Mouse (Mus musculus): ENCODE measurements around the gene Hrg.
"Not testable (repeated sequence)": the region's sequence is repeated elsewhere in the genome, so short reads cannot be mapped to it uniquely, and the experiment has no call there.

Hrg gene

GRCm38 (mm10) chr16:22950840-22951395, at the start of gene Hrg:
Gene Hrg, plus strand, starts transcription at chr16:22951072.
- no peak for ATAC-seq (ENCODE audit: low TSS enrichment)

DNA sequence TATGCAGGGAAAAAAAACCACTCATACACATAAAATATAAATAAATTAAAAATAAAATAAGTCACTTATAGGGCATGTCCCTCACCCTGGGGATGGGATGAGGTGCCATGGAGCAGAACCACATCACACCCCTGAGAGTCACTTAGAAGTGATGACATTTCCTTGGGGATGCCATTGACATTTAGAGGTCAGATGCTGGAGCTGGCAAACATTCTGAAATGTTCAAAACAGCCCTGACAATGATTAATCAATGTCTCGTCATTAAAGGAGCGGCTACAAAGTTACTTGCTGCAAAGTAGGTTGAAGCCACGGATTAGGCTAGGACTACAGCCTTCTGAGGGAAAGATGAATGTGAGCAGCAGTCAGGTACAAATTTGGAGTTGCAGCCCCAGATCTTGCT, 49.5 kb upstream of the Hrg start:
- no peak for ATAC-seq (ENCODE audit: low TSS enrichment)

GRCm38 (mm10) chr16:22909290-22909689, 41.6 kb upstream of the Hrg start:
- no peak for ATAC-seq (ENCODE audit: low TSS enrichment)

- ATAC-seq (ENCODE audit: low TSS enrichment): no peak
Measured at GRCm38 (mm10) chr16:22911986-22912385, 38.9 kb upstream of the Hrg start.

DNA sequence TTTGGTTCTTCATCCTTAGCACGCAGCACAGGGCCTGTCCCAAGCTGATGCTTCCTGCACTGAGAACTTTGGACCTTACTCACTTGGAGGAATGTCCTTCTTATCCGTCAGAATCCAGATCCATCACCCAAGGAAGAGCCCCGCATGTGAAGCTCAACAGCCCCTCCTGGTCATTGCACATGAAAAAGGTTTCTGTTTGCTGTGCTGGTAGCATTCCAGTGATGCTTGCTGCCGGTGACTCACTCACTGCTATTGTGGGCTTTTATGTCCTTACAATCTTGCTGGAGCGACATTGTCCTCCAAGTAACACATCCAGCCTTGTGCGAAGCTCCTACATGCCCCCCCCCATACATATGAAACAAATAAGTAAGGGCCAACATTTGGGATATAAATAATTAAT, 38.0 kb upstream of the Hrg start:
- ATAC-seq (ENCODE audit: low TSS enrichment): no peak

DNA sequence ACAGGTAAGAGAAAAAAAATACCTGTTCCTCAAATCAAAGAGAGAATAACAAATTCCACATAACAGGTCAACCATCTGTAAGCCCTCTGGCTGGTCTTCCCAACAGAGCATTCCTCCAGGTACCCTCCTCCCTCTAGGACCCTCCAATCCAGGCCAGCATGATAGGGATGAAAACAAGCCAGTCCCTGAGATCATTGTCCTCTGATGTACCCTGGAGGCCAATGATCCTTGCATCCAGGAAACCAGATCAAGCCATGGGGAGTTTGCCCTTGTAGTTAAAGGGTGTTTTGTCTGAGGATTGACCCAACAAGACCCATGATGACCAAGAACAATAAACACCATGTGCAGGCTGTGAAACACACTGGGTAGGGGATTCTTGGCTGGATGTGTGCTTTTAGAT, 36.6 kb upstream of the Hrg start:
- no peak for ATAC-seq (ENCODE audit: low TSS enrichment)

- no peak for ATAC-seq (ENCODE audit: low TSS enrichment)
Measured at GRCm38 (mm10) chr16:22918034-22918433, 32.8 kb upstream of the Hrg start, which contains the start of gene Fetub. Gene Fetub, plus strand, starts transcription at chr16:22918334.

GRCm38 (mm10) chr16:22918664-22919312, 32.1 kb upstream of the Hrg start:
- no peak for ATAC-seq (ENCODE audit: low TSS enrichment)

DNA sequence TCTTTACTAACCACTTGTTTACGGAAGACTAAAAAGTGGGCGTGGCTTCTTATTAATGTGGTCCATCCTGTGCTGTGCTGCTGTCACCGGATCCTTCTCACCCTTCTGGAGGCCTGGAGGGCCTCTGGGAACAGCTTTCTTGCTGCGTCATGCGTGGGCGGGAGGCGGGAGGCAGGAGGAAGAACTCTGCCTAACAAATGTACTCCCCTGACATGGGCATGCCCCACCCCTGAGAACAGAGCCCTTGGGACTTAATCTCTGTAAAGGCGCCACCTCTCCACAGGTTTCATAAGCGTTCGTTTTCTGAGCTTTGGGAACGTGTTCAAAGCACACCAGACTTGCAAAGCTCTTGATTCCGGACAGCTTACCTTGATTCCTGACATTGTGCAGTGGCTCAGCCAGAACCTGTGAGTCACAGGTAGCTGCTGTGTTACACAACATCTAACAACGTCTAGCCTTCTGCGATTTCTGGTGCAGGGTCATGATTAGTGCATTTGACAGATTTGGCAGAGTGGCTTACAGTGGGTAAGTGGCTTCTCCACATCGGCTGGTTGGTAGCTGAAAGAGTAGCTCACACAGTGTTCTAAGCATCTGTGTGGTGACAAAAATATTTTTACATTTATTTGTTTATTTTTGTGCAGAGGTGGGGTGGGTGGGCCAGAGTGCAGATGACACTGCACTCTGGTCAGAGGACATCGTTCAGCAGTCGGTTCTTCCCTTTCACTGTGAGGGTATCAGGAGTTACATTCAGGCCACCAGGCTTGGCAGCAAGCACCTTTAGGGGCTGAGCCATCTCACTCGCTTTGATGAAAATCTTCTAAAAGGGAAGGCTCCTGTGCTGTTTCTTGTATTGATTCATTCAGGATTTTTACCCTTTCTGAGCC, 30.7 kb upstream of the Hrg start:
- ATAC-seq (ENCODE audit: low TSS enrichment): no peak

GRCm38 (mm10) chr16:22921761-22922160, 29.1 kb upstream of the Hrg start:
- no peak for ATAC-seq (ENCODE audit: low TSS enrichment)

- ATAC-seq (ENCODE audit: low TSS enrichment): no peak
Measured at GRCm38 (mm10) chr16:22922433-22922832, 28.4 kb upstream of the Hrg start.

DNA sequence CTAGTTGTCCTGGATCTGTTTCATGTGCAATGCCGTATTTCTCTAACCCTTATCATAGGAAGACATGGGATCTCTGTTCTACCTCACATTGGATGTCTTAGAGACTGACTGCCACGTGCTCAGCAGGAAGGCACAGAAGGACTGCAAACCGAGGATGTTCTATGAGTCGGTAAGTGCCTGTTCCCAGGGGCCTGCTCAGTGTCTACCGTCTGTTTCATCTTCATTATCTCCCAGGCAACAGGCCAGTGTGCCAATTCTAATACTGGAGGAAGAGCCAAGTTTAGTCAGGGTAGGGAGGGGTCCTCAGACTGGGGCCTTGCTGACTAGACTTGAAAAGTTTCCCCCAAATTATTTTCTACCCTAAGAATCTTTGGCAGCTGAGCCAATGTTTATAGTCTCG, 21.3 kb upstream of the Hrg start:
- no peak for ATAC-seq (ENCODE audit: low TSS enrichment)

DNA sequence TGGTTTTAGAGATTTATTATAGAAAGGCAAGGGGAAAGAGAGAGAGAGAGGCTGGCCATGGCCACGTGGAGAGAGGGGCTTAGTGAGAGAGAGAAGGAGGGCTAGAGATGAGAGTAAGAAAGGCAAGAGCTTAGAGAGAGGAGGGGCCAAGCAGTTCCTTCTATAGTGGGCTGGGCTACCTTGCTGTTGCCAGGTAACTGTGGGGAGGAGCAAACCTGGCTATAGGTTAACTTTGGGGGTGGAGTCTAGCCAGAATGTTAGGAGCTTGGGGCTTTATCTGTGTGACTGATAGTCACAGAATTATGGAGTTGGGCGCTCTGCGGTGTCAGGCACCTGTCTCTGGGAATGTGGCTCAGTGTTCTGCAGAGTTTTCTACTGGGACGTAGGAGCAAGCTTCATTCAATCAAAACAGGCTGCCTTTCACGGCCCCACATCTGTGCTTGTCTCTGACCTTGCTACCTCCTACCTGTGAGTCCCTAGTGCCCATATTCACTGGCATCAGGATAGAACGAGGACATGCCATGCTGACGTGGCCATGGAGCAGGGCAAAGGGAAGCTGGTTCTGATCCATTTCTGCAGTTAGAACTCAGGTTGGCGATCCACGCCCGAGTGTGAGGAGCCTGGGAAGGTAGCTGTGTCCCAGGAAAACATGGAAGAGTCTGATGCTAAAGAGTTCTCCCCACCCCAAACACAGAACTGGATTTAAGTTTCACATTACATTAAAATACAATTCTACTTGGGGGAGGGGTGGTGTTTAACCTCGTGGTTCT, 19.3 kb upstream of the Hrg start:
- no peak for ATAC-seq (ENCODE audit: low TSS enrichment)

DNA sequence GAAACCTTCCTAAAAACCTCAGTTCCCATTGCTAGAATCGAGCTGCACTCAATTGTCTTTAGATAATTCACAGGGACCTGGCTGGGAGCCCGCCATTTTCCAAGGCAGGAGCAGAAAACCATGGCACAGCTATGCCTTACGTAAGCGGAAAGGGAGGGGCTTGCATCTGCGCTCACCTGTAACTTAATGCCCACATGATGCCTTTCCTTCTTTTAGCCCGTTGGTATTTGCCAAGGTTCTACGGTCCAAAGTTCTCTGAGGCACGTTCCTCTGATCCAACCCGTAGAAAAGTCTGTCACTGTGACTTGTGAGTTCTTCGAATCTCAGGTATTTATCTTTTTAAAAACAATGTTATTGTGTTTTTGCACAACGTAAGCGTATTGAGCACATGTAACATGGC, 13.2 kb upstream of the Hrg start:
- ATAC-seq (ENCODE audit: low TSS enrichment): no peak

DNA sequence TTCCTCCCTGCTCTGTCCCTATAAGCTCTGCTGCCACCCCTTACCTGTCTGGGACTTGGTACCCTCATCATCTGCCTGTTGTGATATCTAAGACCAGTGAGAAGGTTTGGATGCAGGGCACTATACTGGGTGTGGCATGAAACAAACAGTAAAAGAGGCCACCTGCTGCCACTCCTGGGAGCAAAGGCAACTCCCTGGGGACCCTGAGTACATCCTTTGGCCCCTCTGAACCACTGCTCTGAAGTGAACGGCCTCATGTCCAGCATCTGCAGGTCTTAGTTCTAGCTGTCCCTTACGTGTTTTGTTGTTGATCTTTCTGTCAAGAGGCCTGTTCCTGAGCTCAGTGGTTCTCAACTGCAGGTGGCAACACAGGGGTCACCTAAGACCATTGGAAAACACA, 12.3 kb upstream of the Hrg start:
- no peak for ATAC-seq (ENCODE audit: low TSS enrichment)

GRCm38 (mm10) chr16:22939120-22939695, 11.7 kb upstream of the Hrg start:
- ATAC-seq (ENCODE audit: low TSS enrichment): no peak

DNA sequence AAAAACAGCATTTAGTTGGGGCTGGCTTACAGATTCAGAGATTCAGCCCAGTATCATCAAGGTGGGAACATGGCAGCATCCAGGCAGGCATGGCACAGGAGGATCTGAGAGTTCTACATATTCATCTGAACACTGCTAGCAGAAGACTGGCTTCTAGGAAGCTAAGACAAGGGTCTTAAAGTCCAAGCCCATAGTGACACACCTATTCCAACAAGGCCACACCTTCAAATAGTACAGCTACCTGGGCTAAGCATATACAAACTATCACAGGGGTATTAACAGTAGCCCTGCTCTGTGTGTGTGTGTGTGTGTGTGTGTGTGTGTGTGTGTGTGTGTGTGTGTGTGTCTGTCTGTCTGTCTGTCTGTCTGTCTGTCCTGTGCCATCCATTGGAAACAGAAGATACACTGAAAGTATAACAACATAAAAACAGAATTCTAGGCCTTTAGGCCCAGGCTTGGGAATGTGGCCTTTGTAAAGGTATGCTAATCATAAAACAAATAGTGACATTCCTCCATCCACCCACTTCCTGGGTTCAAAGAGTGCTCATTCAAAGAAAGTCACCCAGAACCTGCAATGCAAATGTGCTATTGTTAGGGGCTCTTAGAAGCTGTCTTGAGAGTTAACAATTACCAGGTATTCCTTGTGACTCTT, 8.9 kb upstream of the Hrg start:
- not testable (repeated sequence) for ATAC-seq (ENCODE audit: low TSS enrichment)

GRCm38 (mm10) chr16:22947371-22947770, 3.5 kb upstream of the Hrg start:
- ATAC-seq (ENCODE audit: low TSS enrichment): no peak

GRCm38 (mm10) chr16:22953069-22953468, 2.2 kb downstream of the Hrg start:
- ATAC-seq (ENCODE audit: low TSS enrichment): no peak

- no peak for ATAC-seq (ENCODE audit: low TSS enrichment)
Measured at GRCm38 (mm10) chr16:22955397-22956084, 4.7 kb downstream of the Hrg start.

DNA sequence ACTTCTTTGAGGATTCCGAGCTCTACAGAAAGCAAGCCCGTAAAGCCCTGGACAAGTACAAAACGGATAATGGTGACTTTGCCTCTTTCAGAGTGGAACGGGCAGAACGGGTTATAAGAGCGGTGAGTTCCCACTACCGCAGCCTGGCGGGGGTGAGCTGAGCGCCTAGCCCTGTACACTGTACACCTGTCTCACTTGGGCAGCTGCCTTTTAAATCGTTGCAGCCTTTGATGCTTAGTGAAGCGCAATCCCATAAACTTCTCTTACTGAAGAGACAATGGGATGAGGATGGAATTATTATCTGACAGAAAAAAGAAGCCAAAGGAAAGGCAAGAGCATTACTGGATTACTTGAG, 5.2 kb downstream of the Hrg start:
- no peak for ATAC-seq (ENCODE audit: low TSS enrichment)
